Mouse (Mus musculus) layer of hippocampus, adult 8-10 months (tissue): ENCODE results near the gene 1700022I11Rik. TPM values are rescaled to one million over a fixed set of nuclear protein-coding genes. Genes with fewer than 3 reads are reported as not detected.

Experiments used
- DNase-seq, 2 experiments: peaks; one replicate each; pipeline ENCODE4 v3.0.0; 2022; ENCODE audit warnings: low spot score in 2 of 2
- total RNA-seq, 4 experiments: library from RNA; stranded (reverse); gene quantifications; 2 replicates each; pipeline ENCODE4 v1.2.4; 2022

The 1700022I11Rik gene
- total RNA-seq: not detected

- no peak for DNase-seq
Measured at GRCm38 (mm10) chr4:42969304-42969703, at the start of gene 1700022I11Rik. Gene 1700022I11Rik, plus strand, starts transcription at chr4:42969604.

- no peak for DNase-seq
Measured at GRCm38 (mm10) chr4:42920726-42921125, 48.7 kb upstream of the 1700022I11Rik start.

GRCm38 (mm10) chr4:42921536-42921935 is 47.9 kb upstream of the 1700022I11Rik start:
- DNase-seq: peak in 1 of 2 experiments; percentile 3

GRCm38 (mm10) chr4:42922056-42922455 is 47.3 kb upstream of the 1700022I11Rik start:
- no peak for DNase-seq

- DNase-seq: no peak
Measured at GRCm38 (mm10) chr4:42922461-42922860, 46.9 kb upstream of the 1700022I11Rik start.

GRCm38 (mm10) chr4:42924095-42924710 is 45.2 kb upstream of the 1700022I11Rik start:
- DNase-seq: peak in 1 of 2 experiments; percentile 2

GRCm38 (mm10) chr4:42928209-42928608 is 41.2 kb upstream of the 1700022I11Rik start:
- DNase-seq: peak in 1 of 2 experiments; percentile 2

GRCm38 (mm10) chr4:42928952-42929351 is 40.5 kb upstream of the 1700022I11Rik start:
- peak in 1 of 2 experiments; percentile 1 for DNase-seq

- DNase-seq: peak in 1 of 2 experiments; percentile 1
Measured at GRCm38 (mm10) chr4:42932229-42932969, 37.0 kb upstream of the 1700022I11Rik start.

- peak; percentile 24 to 25 for DNase-seq
Measured at GRCm38 (mm10) chr4:42933630-42934029, 35.8 kb upstream of the 1700022I11Rik start.

GRCm38 (mm10) chr4:42941396-42941795 is 28.0 kb upstream of the 1700022I11Rik start:
- DNase-seq: peak in 1 of 2 experiments; percentile 17

GRCm38 (mm10) chr4:42943341-42943740 is 26.1 kb upstream of the 1700022I11Rik start:
- DNase-seq: no peak

GRCm38 (mm10) chr4:42944185-42944584 is 25.2 kb upstream of the 1700022I11Rik start:
- no peak for DNase-seq

GRCm38 (mm10) chr4:42945043-42945442 is 24.4 kb upstream of the 1700022I11Rik start:
- DNase-seq: no peak

- no peak for DNase-seq
Measured at GRCm38 (mm10) chr4:42945445-42945844, 24.0 kb upstream of the 1700022I11Rik start.

GRCm38 (mm10) chr4:42945952-42946351 is 23.5 kb upstream of the 1700022I11Rik start:
- peak in 1 of 2 experiments; percentile 78 for DNase-seq

- DNase-seq: peak; percentile 94 to 96
Measured at GRCm38 (mm10) chr4:42946733-42947290, 22.6 kb upstream of the 1700022I11Rik start.

GRCm38 (mm10) chr4:42948527-42948926 is 20.9 kb upstream of the 1700022I11Rik start:
- peak in 1 of 2 experiments; percentile 64 for DNase-seq

GRCm38 (mm10) chr4:42949051-42949675 is 20.2 kb upstream of the 1700022I11Rik start:
- DNase-seq: no peak

GRCm38 (mm10) chr4:42949676-42950051 is 19.7 kb upstream of the 1700022I11Rik start, which contains the start of gene Dnajb5:
Gene Dnajb5, plus strand, starts transcription at chr4:42949814.
- DNase-seq: peak; percentile 99

GRCm38 (mm10) chr4:42950065-42950558 is 19.3 kb upstream of the 1700022I11Rik start:
- DNase-seq: peak; percentile 82 to 90
